Mouse (Mus musculus) kidney, embryonic 14.5 days (tissue): ENCODE measurements at regions not wholly inside any gene's neighbourhood (a gene's known extent, or its start where the extent isn't known, plus 50 kb on each side); places are given as distances from the start of the nearest gene placed in this dataset.
"Not testable (repeated sequence)": the region's sequence is repeated elsewhere in the genome, so short reads cannot be mapped to it uniquely, and the experiment has no call there.

Experiments used
- ATAC-seq: fragments of 200-750 bp; cut with Nextera tagmentation; 2 replicates; pipeline ENCODE4 v1.8.0; 2017; ENCODE audit warnings: moderate number of reproducible peaks, mild to moderate bottlenecking, moderate TSS enrichment, moderate library complexity; ENCODE audit not compliant: low FRiP score, low TSS enrichment
- H3K27ac ChIP-seq: fragments of 300-500 bp; sonication (generic); 2 replicates; pipeline ENCODE4 v1.5.1; 2014; ENCODE audit warnings: low read depth, mild to moderate bottlenecking, low read length, moderate library complexity, mixed read lengths
- H3K27me3 ChIP-seq: fragments of 300-500 bp; sonication (generic); 2 replicates; pipeline ENCODE4 v1.6.1; 2014; ENCODE audit warnings: mild to moderate bottlenecking, low read length; ENCODE audit not compliant: control insufficient read depth, insufficient read depth
- H3K36me3 ChIP-seq: fragments of 300-500 bp; sonication (generic); 2 replicates; pipeline ENCODE4 v1.6.1; 2014; ENCODE audit warnings: low read length, mixed read lengths; ENCODE audit not compliant: control insufficient read depth, insufficient read depth
- H3K4me1 ChIP-seq: fragments of 300-500 bp; sonication (generic); 2 replicates; pipeline ENCODE4 v1.6.1; 2014; ENCODE audit warnings: low read length, mixed read lengths; ENCODE audit not compliant: control insufficient read depth, insufficient read depth
- H3K4me2 ChIP-seq: fragments of 300-500 bp; sonication (generic); replicated peaks from 2 replicates; pipeline ENCODE4 v1.6.1; 2014; ENCODE audit warnings: low read depth, mild to moderate bottlenecking, low read length
- H3K4me3 ChIP-seq: fragments of 300-500 bp; sonication (generic); 2 replicates; pipeline ENCODE4 v1.5.1; 2014; ENCODE audit warnings: mild to moderate bottlenecking, low read length
- H3K9ac ChIP-seq: fragments of 300-500 bp; sonication (generic); 2 replicates; pipeline ENCODE4 v1.6.1; 2014; ENCODE audit warnings: low read depth, mild to moderate bottlenecking, low read length, moderate library complexity
- H3K9me3 ChIP-seq: fragments of 300-500 bp; sonication (generic); 2 replicates; pipeline ENCODE4 v1.6.1; 2016; ENCODE audit warnings: low read length; ENCODE audit not compliant: control insufficient read depth
- WGBS: fragments of 180-500 bp; shearing (Covaris S2); extraction: QIAGEN DNeasy Blood & Tissue Kit; methylation state at CpG from one replicate; pipeline ENCODE4 v1.1.7; 2014; 5-methylcytosine and 5-hydroxymethylcytosine counted together

DNA sequence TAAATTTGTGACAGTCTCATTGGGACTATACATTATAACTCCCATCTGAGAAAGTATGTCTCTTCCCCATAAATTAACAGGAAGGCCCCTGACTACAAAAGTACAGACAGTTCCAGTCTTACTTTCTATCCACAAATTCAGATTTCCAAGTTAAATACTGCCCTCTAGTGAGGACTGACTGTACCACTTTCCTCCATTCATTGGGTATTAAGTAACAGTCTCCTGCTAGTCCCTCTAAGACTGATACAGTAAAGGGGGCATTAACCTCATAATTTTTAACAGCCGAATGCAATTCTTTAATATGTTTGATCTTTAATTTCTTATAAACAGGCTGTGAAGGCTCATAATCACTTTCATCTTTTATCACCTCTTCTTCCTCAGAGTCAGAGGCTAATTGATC is 131.0 kb upstream of the Adcyap1 start:
- WGBS, result 31% methylated on average over 1 of the region's 1 CpGs
- ATAC-seq, result peak; percentile 57; the same call in 1 of the 2 replicates
- H3K4me2 ChIP-seq, result not testable (repeated sequence)

DNA sequence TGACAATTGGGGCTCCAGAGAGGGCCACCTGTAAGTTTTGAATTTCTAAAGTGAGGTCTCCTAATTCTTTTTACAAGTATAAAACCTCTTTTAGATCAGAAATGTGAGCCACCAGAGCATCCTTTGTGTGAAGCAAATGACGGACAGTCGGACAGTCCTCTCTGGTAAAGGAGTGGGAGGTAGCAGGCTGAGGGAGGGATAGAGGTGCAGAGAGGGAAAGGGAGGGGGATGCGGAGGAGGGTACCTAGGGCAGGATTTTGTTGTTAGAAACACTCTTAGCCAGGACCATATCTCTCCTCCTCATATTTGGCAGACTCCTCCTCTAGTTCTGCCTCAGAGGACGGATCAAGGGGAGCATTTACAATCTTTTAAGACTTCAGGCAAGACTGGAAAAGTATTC is 130.3 kb upstream of the Adcyap1 start:
- ATAC-seq, result peak; percentile 55; the same call in 1 of the 2 replicates
- H3K4me3 ChIP-seq, result no peak overlapping the region
- WGBS, result 24% methylated on average over 4 of the region's 4 CpGs
- no peak overlapping the region for H3K27ac ChIP-seq
- H3K9me3 ChIP-seq, result no peaks in the 10 kb centered on the region
- no peak overlapping the region for H3K9ac ChIP-seq
- no peaks in the 10 kb centered on the region for H3K36me3 ChIP-seq
- H3K27me3 ChIP-seq, result no peaks in the 10 kb centered on the region
- peak overlapping the region; percentile 8; the same call in 1 of the 2 replicates for H3K4me2 ChIP-seq
- no peaks in the 10 kb centered on the region for H3K4me1 ChIP-seq

More for the DNA sequence above, 131.0 kb upstream of the Adcyap1 start:
- H3K9ac ChIP-seq, H3K9me3 ChIP-seq, H3K4me1 ChIP-seq, H3K36me3 ChIP-seq, H3K27me3 ChIP-seq, H3K27ac ChIP-seq, H3K4me3 ChIP-seq: not testable (repeated sequence)

DNA sequence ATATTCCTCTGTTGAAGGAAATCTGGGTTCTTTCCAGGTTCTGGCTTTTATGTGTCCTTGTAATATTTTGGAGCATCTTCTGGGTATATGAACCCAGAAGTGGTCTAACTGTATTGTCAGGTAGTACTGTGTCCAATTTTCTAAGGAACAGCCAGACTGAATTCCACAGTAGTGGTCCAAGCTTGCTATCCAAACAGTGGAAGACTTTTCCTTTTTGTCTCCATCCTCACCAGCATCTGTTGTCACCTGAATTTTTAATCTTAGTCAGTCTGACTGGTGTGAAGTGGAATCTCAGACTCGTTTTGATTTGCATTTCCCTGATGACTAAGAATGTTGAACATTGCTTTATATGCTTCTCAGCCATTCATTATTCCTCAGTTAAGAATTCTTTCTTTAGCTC is 114.8 kb upstream of the Adcyap1 start:
- no peak overlapping the region for H3K4me2 ChIP-seq
- no peak overlapping the region for H3K4me3 ChIP-seq
- no peaks in the 10 kb centered on the region for H3K27me3 ChIP-seq
- no peaks in the 10 kb centered on the region for H3K4me1 ChIP-seq
- no peak for ATAC-seq
- H3K36me3 ChIP-seq, result no peaks in the 10 kb centered on the region
- 53% methylated on average over 1 of the region's 1 CpGs for WGBS
- no peak overlapping the region for H3K27ac ChIP-seq
- H3K9ac ChIP-seq, result no peak overlapping the region
- no peaks in the 10 kb centered on the region for H3K9me3 ChIP-seq

DNA sequence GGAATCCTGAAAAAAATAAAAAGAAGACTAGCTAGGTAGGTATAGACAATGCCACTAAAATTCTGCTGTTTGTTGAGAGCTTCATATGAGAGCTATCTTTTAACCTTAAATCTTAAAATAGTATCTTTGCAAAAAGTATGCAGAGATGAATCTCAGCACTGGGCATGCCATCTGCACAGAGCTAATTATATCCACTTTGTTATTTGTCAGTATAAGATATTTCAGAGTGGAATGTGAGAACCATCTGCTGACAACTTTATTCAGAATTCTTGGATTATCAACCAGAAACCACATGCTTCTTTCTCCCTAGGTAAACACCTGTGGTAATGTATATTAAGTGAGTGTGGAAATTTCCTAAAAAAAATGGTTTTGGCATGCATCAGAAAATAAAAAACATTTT is 94.3 kb upstream of the Adcyap1 start:
- no peak for ATAC-seq

DNA sequence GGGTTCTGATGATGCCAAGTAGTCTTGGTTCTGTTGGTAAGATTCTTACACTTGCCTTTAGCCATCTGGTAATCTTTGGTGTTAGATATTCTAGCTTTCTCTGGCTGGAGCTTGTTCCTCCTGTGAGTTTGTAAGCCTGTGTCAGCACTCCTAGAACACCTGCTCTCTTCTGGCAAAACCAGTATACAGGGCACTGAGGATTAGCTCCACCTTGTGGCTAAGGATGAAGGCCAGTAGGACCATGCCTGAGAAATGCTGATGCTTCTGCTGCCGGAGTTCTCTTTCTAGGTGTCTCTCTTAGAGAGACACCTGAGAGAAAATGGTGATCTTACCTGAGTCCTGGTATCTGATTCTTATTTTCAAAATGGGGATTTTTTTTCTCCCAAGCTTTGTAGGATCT is 58.8 kb upstream of the Adcyap1 start:
- no peak for ATAC-seq
- H3K4me3 ChIP-seq, result no peak overlapping the region

More for the DNA sequence above, 94.3 kb upstream of the Adcyap1 start:
- no peak overlapping the region for H3K4me3 ChIP-seq
- no peaks in the 10 kb centered on the region for H3K4me1 ChIP-seq
- H3K27me3 ChIP-seq, result no peaks in the 10 kb centered on the region
- no peak overlapping the region for H3K4me2 ChIP-seq
- no peaks in the 10 kb centered on the region for H3K36me3 ChIP-seq
- H3K9me3 ChIP-seq, result no peaks in the 10 kb centered on the region
- H3K27ac ChIP-seq, result no peak overlapping the region
- no peak overlapping the region for H3K9ac ChIP-seq

DNA sequence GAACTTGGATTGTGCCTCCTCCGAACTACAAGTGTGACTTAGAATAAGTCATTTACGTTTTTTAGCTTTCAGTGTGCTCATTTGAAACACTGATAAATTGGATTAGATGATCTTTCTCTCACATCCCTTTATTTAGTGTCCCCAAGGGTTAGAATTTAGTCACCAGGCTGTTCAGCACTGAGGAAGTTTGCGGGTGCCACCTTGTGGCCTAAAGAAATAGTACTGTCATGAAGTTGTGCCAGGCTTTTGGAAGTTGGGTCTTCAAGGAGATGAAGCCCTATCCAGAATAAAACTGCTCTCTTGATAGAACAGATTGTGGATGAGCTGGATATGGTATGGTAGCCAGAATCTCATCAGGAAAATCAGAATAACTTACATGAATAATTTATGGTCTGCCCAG is 57.7 kb upstream of the Adcyap1 start:
- Histone ChIP-seq H3K4me2 (no peak overlapping the region), H3K4me1 (no peaks in the 10 kb centered on the region), H3K27ac (no peak overlapping the region), H3K9me3 (no peaks in the 10 kb centered on the region), H3K36me3 (no peaks in the 10 kb centered on the region), H3K9ac (no peak overlapping the region), H3K27me3 (no peaks in the 10 kb centered on the region), H3K4me3 (no peak overlapping the region)
- WGBS, result 29% methylated on average over 3 of the region's 3 CpGs
- no peak; the same call in 1 of the 2 replicates for ATAC-seq

More for the DNA sequence above, 58.8 kb upstream of the Adcyap1 start:
- no peak overlapping the region for H3K4me2 ChIP-seq
- H3K27ac ChIP-seq, result no peak overlapping the region
- 55% methylated on average over 1 of the region's 1 CpGs for WGBS
- no peaks in the 10 kb centered on the region for H3K9me3 ChIP-seq
- no peaks in the 10 kb centered on the region for H3K36me3 ChIP-seq
- H3K4me1 ChIP-seq, result no peaks in the 10 kb centered on the region
- H3K9ac ChIP-seq, result no peak overlapping the region
- H3K27me3 ChIP-seq, result no peaks in the 10 kb centered on the region
